Mouse (Mus musculus) cortical plate, adult 2 months (tissue): ENCODE measurements around the gene Vav2. TPM values are rescaled to one million over a fixed set of nuclear protein-coding genes. Genes with fewer than 3 reads are reported as not detected.

ENCODE experiments used
- H3K27ac ChIP-seq: fragments of 200-500 bp; 2 replicates; pipeline ENCODE4 v1.5.1; 2012; ENCODE audit warnings: low read length, control low read depth, inconsistent platforms; ENCODE audit not compliant: insufficient read depth
- H3K4me1 ChIP-seq: fragments of 200-500 bp; 2 replicates; pipeline ENCODE4 v1.6.1; 2011; ENCODE audit warnings: low read length; ENCODE audit not compliant: control insufficient read depth, insufficient read depth
- H3K4me3 ChIP-seq: fragments of 200-500 bp; 2 replicates; pipeline ENCODE4 v1.5.1; 2011; ENCODE audit warnings: mild to moderate bottlenecking, low read length, control low read depth; ENCODE audit not compliant: insufficient read depth
- CTCF ChIP-seq: fragments of 200-500 bp; IDR thresholded peaks from 2 replicates; pipeline ENCODE4 v1.5.1; 2011; ENCODE audit warnings: mild to moderate bottlenecking, control low read depth, low read length; ENCODE audit not compliant: insufficient read depth; ENCODE audit errors: extremely low read depth
- POLR2A ChIP-seq: fragments of 200-500 bp; IDR thresholded peaks from 2 replicates; pipeline ENCODE4 v1.6.1; 2011; ENCODE audit warnings: mild to moderate bottlenecking, low read length, control low read depth; ENCODE audit not compliant: insufficient read depth; ENCODE audit errors: extremely low read depth
- polyA plus RNA-seq: library from polyadenylated mRNA; depleted of rRNA; stranded (reverse); fragments of >200 nt; gene quantifications from 2 replicates; pipeline ENCODE4 v1.2.3, GENCODE M21; 2012

The Vav2 gene
- polyA plus RNA-seq, 1 experiment: 10.4 TPM

DNA sequence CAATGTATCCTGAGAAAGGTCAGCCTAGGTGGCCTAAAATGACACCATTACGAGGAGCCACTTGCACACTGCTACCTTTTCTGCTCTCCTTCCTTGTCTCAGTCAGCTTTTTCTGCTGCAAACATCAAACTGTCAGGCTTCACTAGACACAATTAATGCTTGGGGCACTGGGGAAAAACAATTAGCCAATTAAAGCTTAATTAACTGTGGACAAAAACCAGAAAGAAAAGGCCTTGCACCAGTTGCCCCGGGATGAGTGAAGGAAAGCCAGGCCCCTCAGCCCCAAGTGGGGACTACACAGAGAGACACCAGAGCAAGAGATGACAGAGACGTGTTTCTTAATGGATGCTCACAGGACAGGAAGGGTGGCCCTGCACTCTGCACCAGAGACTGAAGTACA is 51.7 kb downstream of the Vav2 start:
- Histone ChIP-seq H3K27ac (no peak overlapping the region), H3K4me3 (no peak overlapping the region), H3K4me1 (no peaks in the 10 kb centered on the region)
- no peak for TF ChIP-seq CTCF
- no peak for TF ChIP-seq POLR2A

DNA sequence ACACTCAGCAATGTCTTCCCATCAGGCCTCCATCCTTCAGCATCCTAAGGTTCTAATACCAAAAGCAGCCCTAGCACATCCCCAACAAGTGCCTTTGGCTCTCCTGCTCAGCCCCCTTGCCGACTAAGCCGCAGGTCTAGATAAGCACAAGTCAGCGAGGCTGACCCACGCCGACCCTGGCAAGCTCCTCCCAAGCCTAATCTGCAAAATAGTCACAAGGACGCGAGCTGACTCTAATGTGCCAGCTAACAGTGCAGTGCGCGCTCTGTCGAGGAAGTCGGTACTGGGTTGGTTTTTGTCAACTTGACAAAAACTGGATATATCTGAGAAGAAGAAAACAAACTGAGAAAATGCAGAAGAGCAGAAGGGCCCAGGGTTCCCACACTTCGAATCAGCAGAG is 53.5 kb downstream of the Vav2 start:
- TF ChIP-seq CTCF (no peak), POLR2A (no peak)
- Histone ChIP-seq H3K4me3 (no peak overlapping the region), H3K4me1 (no peaks in the 10 kb centered on the region), H3K27ac (no peak overlapping the region)

DNA sequence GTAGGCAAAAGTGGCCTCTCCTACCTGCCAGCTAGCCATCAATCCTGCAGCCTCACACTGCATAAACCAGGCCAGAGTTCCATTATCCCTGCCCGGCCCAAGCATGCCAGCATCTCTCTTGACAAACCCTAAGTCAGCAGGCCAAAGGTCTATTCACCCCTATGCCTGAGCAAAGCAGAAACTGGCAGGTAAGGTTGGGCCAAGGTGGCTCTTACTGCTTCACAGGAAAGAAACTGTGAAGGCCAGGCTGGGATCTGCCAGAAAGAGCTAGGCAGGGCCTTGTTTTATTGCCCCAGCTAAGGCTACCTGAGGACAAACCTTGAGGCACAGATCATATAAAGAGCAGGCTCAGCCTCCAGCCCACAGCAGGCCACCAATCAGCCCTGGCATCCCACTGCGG is 55.4 kb downstream of the Vav2 start:
- TF ChIP-seq POLR2A: no peak
- TF ChIP-seq CTCF: no peak

DNA sequence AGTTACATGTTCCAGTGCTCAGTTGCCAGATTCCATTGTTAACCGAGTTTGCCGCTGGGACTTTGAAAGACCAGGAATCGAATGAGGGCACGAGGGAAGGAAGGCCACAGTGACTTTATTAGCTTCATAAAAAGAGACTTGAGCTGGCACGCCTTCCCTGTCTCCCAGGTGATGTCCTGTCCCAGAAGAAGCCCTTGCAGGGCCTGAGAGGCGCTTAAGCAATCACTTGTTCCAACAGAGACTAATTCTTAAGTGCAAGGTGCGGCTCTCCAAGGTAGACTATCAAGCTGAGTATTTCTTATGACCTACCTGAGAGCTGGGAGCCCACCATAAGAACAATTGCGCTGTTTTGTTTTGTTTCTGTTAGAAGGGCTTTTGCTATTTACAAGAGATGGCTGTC is 57.9 kb downstream of the Vav2 start:
- H3K4me3 ChIP-seq: no peak overlapping the region
- H3K4me1 ChIP-seq: no peaks in the 10 kb centered on the region
- TF ChIP-seq POLR2A (no peak), CTCF (no peak)
- H3K27ac ChIP-seq: no peak overlapping the region

More for the DNA sequence above, 55.4 kb downstream of the Vav2 start:
- no peaks in the 10 kb centered on the region for H3K4me1 ChIP-seq
- H3K4me3 ChIP-seq: no peak overlapping the region
- H3K27ac ChIP-seq: no peak overlapping the region

DNA sequence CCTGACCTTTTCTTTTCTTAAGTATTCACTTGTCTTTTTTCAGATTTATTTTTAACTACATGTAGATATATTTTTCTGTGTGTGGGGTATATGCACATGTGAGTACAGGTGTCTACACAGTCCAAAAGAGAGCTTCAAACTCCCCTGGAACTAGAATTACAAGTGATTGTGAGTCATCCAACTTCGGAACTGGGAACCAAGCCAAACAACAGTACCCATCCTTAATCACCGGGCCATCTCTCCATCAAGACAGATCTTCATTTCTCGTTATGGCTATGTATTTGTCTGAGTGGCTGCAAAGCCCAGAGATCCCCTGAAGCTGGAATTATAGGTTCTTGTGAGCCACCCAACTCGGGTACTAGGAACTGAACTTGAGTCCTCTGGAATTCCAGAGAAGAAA is 61.5 kb downstream of the Vav2 start:
- TF ChIP-seq CTCF: no peak
- no peak for TF ChIP-seq POLR2A
- no peak overlapping the region for H3K4me3 ChIP-seq

DNA sequence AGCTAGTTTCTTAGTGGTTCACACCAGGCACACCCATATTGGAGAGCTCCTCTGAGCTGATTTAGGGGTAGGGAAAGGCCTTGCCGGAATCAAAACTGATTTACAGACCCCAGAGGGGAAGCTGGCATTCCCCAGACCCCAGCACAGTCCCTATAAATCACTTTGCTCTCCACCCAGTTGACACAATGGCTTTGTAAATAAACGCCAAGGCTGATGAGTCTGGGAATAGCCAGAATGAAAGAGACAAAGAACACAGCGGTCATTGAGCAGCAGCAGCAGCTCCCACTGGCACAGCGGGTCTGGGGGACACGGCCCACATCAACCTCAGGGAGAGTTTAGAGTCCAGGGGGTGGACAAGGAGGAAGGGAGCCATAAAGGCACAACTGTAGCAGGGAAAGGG is 65.0 kb downstream of the Vav2 start:
- no peak overlapping the region for H3K4me3 ChIP-seq
- TF ChIP-seq CTCF: no peak
- no peak for TF ChIP-seq POLR2A
- H3K4me1 ChIP-seq: no peaks in the 10 kb centered on the region
- no peak overlapping the region for H3K27ac ChIP-seq

More for the DNA sequence above, 61.5 kb downstream of the Vav2 start:
- H3K4me1 ChIP-seq: no peaks in the 10 kb centered on the region
- no peak overlapping the region for H3K27ac ChIP-seq

DNA sequence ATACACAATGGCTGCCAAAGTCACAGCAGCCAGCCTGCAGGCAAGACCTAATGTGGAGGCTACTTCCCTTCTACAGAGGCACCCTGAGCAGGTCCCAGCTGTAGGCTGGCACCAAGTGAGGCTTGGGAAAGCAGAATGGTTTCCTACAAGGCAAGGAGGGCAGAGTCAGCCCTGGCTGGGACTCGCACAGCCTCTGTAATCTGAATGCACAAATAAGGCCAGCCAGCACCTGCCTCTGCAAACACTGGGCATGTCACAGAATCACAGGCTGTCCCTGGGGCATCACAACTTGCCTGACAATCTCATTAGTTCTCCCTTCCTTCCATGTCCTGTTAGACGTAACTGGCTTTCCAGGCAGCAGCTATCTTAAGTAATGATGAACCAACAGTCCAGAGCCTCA is 68.4 kb downstream of the Vav2 start:
- Histone ChIP-seq H3K4me1 (no peaks in the 10 kb centered on the region), H3K27ac (no peak overlapping the region), H3K4me3 (no peak overlapping the region)
- TF ChIP-seq CTCF: no peak
- TF ChIP-seq POLR2A: no peak

DNA sequence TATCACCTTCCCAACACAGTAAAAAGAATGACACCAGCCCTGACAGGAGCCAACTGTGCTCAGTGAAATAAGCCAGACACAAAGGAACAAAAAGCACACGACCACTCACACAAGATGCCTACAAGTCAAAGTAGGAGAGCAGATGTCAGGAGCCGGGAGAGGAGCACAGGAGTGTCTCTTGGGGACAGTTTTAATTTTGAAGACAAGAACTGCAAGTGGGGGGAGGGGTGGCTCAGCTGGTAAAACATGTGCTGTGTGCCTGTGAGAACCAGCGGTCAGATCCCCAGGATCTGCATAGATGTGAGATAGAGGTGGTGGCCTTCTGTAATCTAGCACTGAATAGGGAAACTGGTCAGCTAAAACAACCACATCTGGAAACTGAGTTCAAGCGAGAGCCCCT is 71.1 kb downstream of the Vav2 start:
- Histone ChIP-seq H3K4me3 (no peak overlapping the region), H3K4me1 (no peaks in the 10 kb centered on the region), H3K27ac (no peak overlapping the region)
- no peak for TF ChIP-seq POLR2A

DNA sequence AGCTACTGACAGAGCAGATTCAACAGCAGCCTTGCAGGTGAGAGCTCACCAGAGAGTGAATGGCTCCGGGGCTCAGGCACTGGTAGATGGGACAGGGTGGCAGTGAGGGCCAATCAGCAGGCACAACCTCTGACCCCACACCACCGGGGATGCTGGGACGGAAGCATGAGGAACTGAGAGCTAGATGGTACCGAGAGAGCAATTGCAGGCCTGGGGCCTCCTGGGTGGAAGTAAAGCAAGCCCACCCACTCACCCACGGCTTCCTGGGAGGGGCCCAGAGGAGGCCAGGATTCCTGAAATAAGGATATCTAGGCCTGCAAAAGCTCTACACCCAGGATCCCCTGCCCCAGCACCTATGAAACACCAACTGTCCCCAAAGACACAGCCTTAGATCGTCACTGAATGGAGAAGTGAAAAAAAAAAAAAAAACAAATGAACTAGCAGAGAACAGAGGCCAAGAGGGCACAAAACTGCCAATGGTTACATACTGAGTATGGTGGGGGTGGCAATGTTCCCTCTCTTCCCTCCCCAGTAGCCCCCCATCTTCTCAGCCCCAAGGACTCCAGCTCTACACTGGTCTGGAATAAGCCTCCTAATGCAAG is 72.1 kb downstream of the Vav2 start:
- TF ChIP-seq POLR2A (no peak), CTCF (no peak)
- H3K4me3 ChIP-seq: no peak overlapping the region
- H3K27ac ChIP-seq: no peak overlapping the region
- H3K4me1 ChIP-seq: no peaks in the 10 kb centered on the region

DNA sequence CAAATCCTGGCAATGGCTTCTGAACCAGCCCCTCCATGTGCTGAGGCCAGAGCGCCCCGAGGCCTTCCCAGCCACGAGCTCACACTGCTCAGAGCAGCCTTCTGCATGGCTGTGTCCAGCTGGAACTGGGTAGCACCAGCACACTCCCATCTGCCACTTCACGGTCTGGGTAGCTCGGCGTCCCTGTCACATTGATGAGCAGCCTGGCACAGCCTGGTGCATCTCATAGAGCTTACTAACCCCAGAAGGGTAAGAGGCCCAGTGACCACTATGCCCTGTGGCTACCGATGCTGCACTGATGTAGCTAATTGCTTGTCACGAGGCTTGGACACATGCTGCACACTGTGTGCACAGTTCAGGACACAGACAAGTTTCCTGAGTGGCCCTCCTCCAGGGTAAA is 74.1 kb downstream of the Vav2 start:
- H3K27ac ChIP-seq: no peak overlapping the region
- TF ChIP-seq POLR2A (no peak), CTCF (no peak)
- no peaks in the 10 kb centered on the region for H3K4me1 ChIP-seq
- no peak overlapping the region for H3K4me3 ChIP-seq
